Mouse (Mus musculus): ENCODE data around the gene Endog. TPM values are rescaled to one million over a fixed set of nuclear protein-coding genes. Genes with fewer than 3 reads are reported as not detected.
"Not testable (repeated sequence)": the region's sequence is repeated elsewhere in the genome, so short reads cannot be mapped to it uniquely, and the experiment has no call there.

Gene Endog
- polyA plus RNA-seq, 1 experiment from 2014 or later = 17.4 TPM

- peak within 1 kb of the TSS; percentile 95 for H3K4me2 ChIP-seq (ENCODE audit: low read length)
Observed at GRCm38 (mm10) chr2:30133613-30134377, 37.5 kb upstream of the Endog start, which contains the start of gene Tbc1d13. Tbc1d13 (plus strand) TSS chr2:30133746.

GRCm38 (mm10) chr2:30134378-30134711, 36.9 kb upstream of the Endog start:
- Histone ChIP-seq H3K27me3 (replicated peaks; ENCODE audit: control insufficient read depth, insufficient read depth, low read length) (no peaks in the 10 kb centered on the region), H3K9me3 (replicated peaks; ENCODE audit: control insufficient read depth, low read length) (no peaks in the 10 kb centered on the region), H3K9ac (ENCODE audit: low read length) (peak overlapping the region; percentile 83), H3K4me1 (ENCODE audit: control insufficient read depth, insufficient read depth, low read length) (peaks cover 17% of the 10 kb centered on the region), H3K4me3 (ENCODE audit: low read depth, low read length) (peak overlapping the region; percentile 83), H3K36me3 (ENCODE audit: control insufficient read depth, insufficient read depth, low read length) (peaks cover 24% of the 10 kb centered on the region), H3K27ac (ENCODE audit: low read depth, low read length) (no peak overlapping the region; the same call in 1 of the 2 replicates), H3K4me2 (ENCODE audit: low read length) (peak overlapping the region; percentile 95)
- ATAC-seq (no peak; the same call in 1 of the 2 replicates), DNase-seq (ENCODE audit: low spot score) (no peak)
- WGBS = 21% methylated on average over 6 of the region's 6 CpGs

More at GRCm38 (mm10) chr2:30133613-30134377, 37.5 kb upstream of the Endog start, which contains the start of gene Tbc1d13:
- no peaks in the 10 kb centered on the region for H3K27me3 ChIP-seq (replicated peaks; ENCODE audit: control insufficient read depth, insufficient read depth, low read length)
- H3K4me3 ChIP-seq (ENCODE audit: low read depth, low read length) = peak within 1 kb of the TSS; percentile 83
- peaks cover 17% of the 10 kb centered on the region for H3K4me1 ChIP-seq (ENCODE audit: control insufficient read depth, insufficient read depth, low read length)
- under 1% methylated on average over 46 of the region's 46 CpGs for WGBS
- H3K9me3 ChIP-seq (replicated peaks; ENCODE audit: control insufficient read depth, low read length) = no peaks in the 10 kb centered on the region
- peaks cover 20% of the 10 kb centered on the region for H3K36me3 ChIP-seq (ENCODE audit: control insufficient read depth, insufficient read depth, low read length)
- DNase-seq (ENCODE audit: low spot score) (peak; percentile 96), ATAC-seq (peak; percentile 96)
- peak within 1 kb of the TSS; percentile 63; the same call in 1 of the 2 replicates for H3K27ac ChIP-seq (ENCODE audit: low read depth, low read length)
- H3K9ac ChIP-seq (ENCODE audit: low read length) = peak within 1 kb of the TSS; percentile 83

- peaks cover 27% of the 10 kb centered on the region for H3K36me3 ChIP-seq (ENCODE audit: control insufficient read depth, insufficient read depth, low read length)
- H3K27ac ChIP-seq (ENCODE audit: low read depth, low read length) = no peak overlapping the region
- H3K4me1 ChIP-seq (ENCODE audit: control insufficient read depth, insufficient read depth, low read length) = peaks cover 17% of the 10 kb centered on the region
- peak overlapping the region; percentile 83 for H3K4me3 ChIP-seq (ENCODE audit: low read depth, low read length)
- WGBS = 53% methylated on average over 10 of the region's 10 CpGs
- no peak for DNase-seq (ENCODE audit: low spot score)
- peak overlapping the region; percentile 83 for H3K9ac ChIP-seq (ENCODE audit: low read length)
- H3K4me2 ChIP-seq (ENCODE audit: low read length) = peak overlapping the region; percentile 95
- H3K27me3 ChIP-seq (replicated peaks; ENCODE audit: control insufficient read depth, insufficient read depth, low read length) = no peaks in the 10 kb centered on the region
- H3K9me3 ChIP-seq (replicated peaks; ENCODE audit: control insufficient read depth, low read length) = no peaks in the 10 kb centered on the region
- ATAC-seq = no peak
Observed at GRCm38 (mm10) chr2:30134928-30135620, 36.2 kb upstream of the Endog start.

GRCm38 (mm10) chr2:30136458-30136857, 34.8 kb upstream of the Endog start:
- peaks cover 17% of the 10 kb centered on the region for H3K4me1 ChIP-seq (ENCODE audit: control insufficient read depth, insufficient read depth, low read length)
- DNase-seq (ENCODE audit: low spot score) (no peak), ATAC-seq (no peak)
- H3K4me3 ChIP-seq (ENCODE audit: low read depth, low read length) = no peak overlapping the region
- WGBS = 90% methylated on average over 10 of the region's 10 CpGs
- peaks cover 41% of the 10 kb centered on the region for H3K36me3 ChIP-seq (ENCODE audit: control insufficient read depth, insufficient read depth, low read length)
- no peak overlapping the region for H3K27ac ChIP-seq (ENCODE audit: low read depth, low read length)
- H3K9me3 ChIP-seq (replicated peaks; ENCODE audit: control insufficient read depth, low read length) = no peaks in the 10 kb centered on the region
- H3K4me2 ChIP-seq (ENCODE audit: low read length) = no peak overlapping the region
- H3K27me3 ChIP-seq (replicated peaks; ENCODE audit: control insufficient read depth, insufficient read depth, low read length) = no peaks in the 10 kb centered on the region
- no peak overlapping the region for H3K9ac ChIP-seq (ENCODE audit: low read length)

- H3K4me2 ChIP-seq (ENCODE audit: low read length); DNase-seq (ENCODE audit: low spot score); H3K4me3 ChIP-seq (ENCODE audit: low read depth, low read length); ATAC-seq; H3K27ac ChIP-seq (ENCODE audit: low read depth, low read length); H3K9me3 ChIP-seq (replicated peaks; ENCODE audit: control insufficient read depth, low read length); H3K9ac ChIP-seq (ENCODE audit: low read length); H3K27me3 ChIP-seq (replicated peaks; ENCODE audit: control insufficient read depth, insufficient read depth, low read length); H3K4me1 ChIP-seq (ENCODE audit: control insufficient read depth, insufficient read depth, low read length): not testable (repeated sequence)
- 89% methylated on average over 4 of the region's 4 CpGs for WGBS
- H3K36me3 ChIP-seq (ENCODE audit: control insufficient read depth, insufficient read depth, low read length) = peaks cover 74% of the 10 kb centered on the region
Observed at GRCm38 (mm10) chr2:30140021-30140420, 31.3 kb upstream of the Endog start.

GRCm38 (mm10) chr2:30144436-30144835, 26.9 kb upstream of the Endog start:
- Histone ChIP-seq H3K36me3 (ENCODE audit: control insufficient read depth, insufficient read depth, low read length) (peaks cover 91% of the 10 kb centered on the region), H3K27me3 (replicated peaks; ENCODE audit: control insufficient read depth, insufficient read depth, low read length) (no peaks in the 10 kb centered on the region), H3K9me3 (replicated peaks; ENCODE audit: control insufficient read depth, low read length) (no peaks in the 10 kb centered on the region), H3K27ac (ENCODE audit: low read depth, low read length) (no peak overlapping the region), H3K4me2 (ENCODE audit: low read length) (no peak overlapping the region), H3K4me3 (ENCODE audit: low read depth, low read length) (no peak overlapping the region), H3K4me1 (ENCODE audit: control insufficient read depth, insufficient read depth, low read length) (no peaks in the 10 kb centered on the region), H3K9ac (ENCODE audit: low read length) (no peak overlapping the region)
- ATAC-seq (no peak), DNase-seq (ENCODE audit: low spot score) (no peak)
- WGBS = 96% methylated on average over 4 of the region's 4 CpGs

GRCm38 (mm10) chr2:30147466-30147865, 23.8 kb upstream of the Endog start:
- no peaks in the 10 kb centered on the region for H3K9me3 ChIP-seq (replicated peaks; ENCODE audit: control insufficient read depth, low read length)
- ATAC-seq (no peak), DNase-seq (ENCODE audit: low spot score) (no peak)
- peaks cover 87% of the 10 kb centered on the region for H3K36me3 ChIP-seq (ENCODE audit: control insufficient read depth, insufficient read depth, low read length)
- 97% methylated on average over 4 of the region's 4 CpGs for WGBS
- H3K4me3 ChIP-seq (ENCODE audit: low read depth, low read length) = no peak overlapping the region
- H3K27ac ChIP-seq (ENCODE audit: low read depth, low read length) = no peak overlapping the region
- no peak overlapping the region for H3K9ac ChIP-seq (ENCODE audit: low read length)
- H3K4me1 ChIP-seq (ENCODE audit: control insufficient read depth, insufficient read depth, low read length) = no peaks in the 10 kb centered on the region
- no peaks in the 10 kb centered on the region for H3K27me3 ChIP-seq (replicated peaks; ENCODE audit: control insufficient read depth, insufficient read depth, low read length)
- no peak overlapping the region for H3K4me2 ChIP-seq (ENCODE audit: low read length)

GRCm38 (mm10) chr2:30151840-30152239, 19.5 kb upstream of the Endog start:
- H3K27me3 ChIP-seq (replicated peaks; ENCODE audit: control insufficient read depth, insufficient read depth, low read length) = no peaks in the 10 kb centered on the region
- WGBS = 89% methylated on average over 11 of the region's 11 CpGs
- no peak overlapping the region for H3K9ac ChIP-seq (ENCODE audit: low read length)
- H3K27ac ChIP-seq (ENCODE audit: low read depth, low read length) = no peak overlapping the region
- H3K4me1 ChIP-seq (ENCODE audit: control insufficient read depth, insufficient read depth, low read length) = no peaks in the 10 kb centered on the region
- H3K4me3 ChIP-seq (ENCODE audit: low read depth, low read length) = no peak overlapping the region
- H3K4me2 ChIP-seq (ENCODE audit: low read length) = no peak overlapping the region
- no peaks in the 10 kb centered on the region for H3K9me3 ChIP-seq (replicated peaks; ENCODE audit: control insufficient read depth, low read length)
- no peak for ATAC-seq
- H3K36me3 ChIP-seq (ENCODE audit: control insufficient read depth, insufficient read depth, low read length) = peaks cover 52% of the 10 kb centered on the region
- DNase-seq (ENCODE audit: low spot score) = no peak

- Histone ChIP-seq H3K27ac (ENCODE audit: low read depth, low read length) (no peak overlapping the region), H3K9me3 (replicated peaks; ENCODE audit: control insufficient read depth, low read length) (no peaks in the 10 kb centered on the region), H3K27me3 (replicated peaks; ENCODE audit: control insufficient read depth, insufficient read depth, low read length) (no peaks in the 10 kb centered on the region), H3K9ac (ENCODE audit: low read length) (no peak overlapping the region), H3K4me1 (ENCODE audit: control insufficient read depth, insufficient read depth, low read length) (no peaks in the 10 kb centered on the region), H3K4me2 (ENCODE audit: low read length) (no peak overlapping the region), H3K4me3 (ENCODE audit: low read depth, low read length) (no peak overlapping the region), H3K36me3 (ENCODE audit: control insufficient read depth, insufficient read depth, low read length) (peaks cover 45% of the 10 kb centered on the region)
- 81% methylated on average over 8 of the region's 8 CpGs for WGBS
- DNase-seq (ENCODE audit: low spot score) = no peak
- ATAC-seq = no peak
Observed at GRCm38 (mm10) chr2:30152616-30153015, 18.7 kb upstream of the Endog start.

Data from forebrain, embryonic 14.5 days (tissue).